Mouse (Mus musculus): ENCODE measurements around the gene Odaph.

GRCm38 (mm10) chr5:92011756-92012155, 24.5 kb downstream of the Odaph start:
- TF ChIP-seq NELFE (IDR thresholded peaks at IDR 0.05; ENCODE audit: low read depth, low read length) (no peak), CTCF (conservative IDR thresholded peaks at IDR 0.05 in 1 of 2, IDR thresholded peaks at IDR 0.05 in 1 of 2; ENCODE audit: low read depth in 2 of 2, low read length in 2 of 2) (no peak), MAX (IDR thresholded peaks at IDR 0.05; ENCODE audit: low read length) (no peak), POLR2A (IDR thresholded peaks at IDR 0.05; ENCODE audit: low read depth, low read length) (no peak), EP300 (IDR thresholded peaks at IDR 0.05; ENCODE audit: low read length) (no peak), MAFK (IDR thresholded peaks at IDR 0.05; ENCODE audit: insufficient replicate concordance, low read length) (no peak), GABPA (IDR thresholded peaks at IDR 0.05; ENCODE audit: insufficient replicate concordance, low read depth, low read length) (no peak), POLR2AphosphoS2 (IDR thresholded peaks at IDR 0.05; ENCODE audit: low read depth, low read length) (no peak), USF1 (IDR thresholded peaks at IDR 0.05; ENCODE audit: low read depth, low read length) (no peak), MYC (IDR thresholded peaks at IDR 0.05; ENCODE audit: low read depth, low read length) (no peak), ZNF384 (IDR thresholded peaks at IDR 0.05; ENCODE audit: low read depth, low read length) (no peak), ZMIZ1 (IDR thresholded peaks at IDR 0.05; ENCODE audit: low read depth, low read length) (no peak)
